Mouse (Mus musculus): ENCODE data around the gene Ldb3. TPM values are rescaled to one million over a fixed set of nuclear protein-coding genes. Genes with fewer than 3 reads are reported as not detected.

Gene Ldb3
- total RNA-seq, 2 experiments from 2014 or later: 2.5 to 2.6 TPM

DNA sequence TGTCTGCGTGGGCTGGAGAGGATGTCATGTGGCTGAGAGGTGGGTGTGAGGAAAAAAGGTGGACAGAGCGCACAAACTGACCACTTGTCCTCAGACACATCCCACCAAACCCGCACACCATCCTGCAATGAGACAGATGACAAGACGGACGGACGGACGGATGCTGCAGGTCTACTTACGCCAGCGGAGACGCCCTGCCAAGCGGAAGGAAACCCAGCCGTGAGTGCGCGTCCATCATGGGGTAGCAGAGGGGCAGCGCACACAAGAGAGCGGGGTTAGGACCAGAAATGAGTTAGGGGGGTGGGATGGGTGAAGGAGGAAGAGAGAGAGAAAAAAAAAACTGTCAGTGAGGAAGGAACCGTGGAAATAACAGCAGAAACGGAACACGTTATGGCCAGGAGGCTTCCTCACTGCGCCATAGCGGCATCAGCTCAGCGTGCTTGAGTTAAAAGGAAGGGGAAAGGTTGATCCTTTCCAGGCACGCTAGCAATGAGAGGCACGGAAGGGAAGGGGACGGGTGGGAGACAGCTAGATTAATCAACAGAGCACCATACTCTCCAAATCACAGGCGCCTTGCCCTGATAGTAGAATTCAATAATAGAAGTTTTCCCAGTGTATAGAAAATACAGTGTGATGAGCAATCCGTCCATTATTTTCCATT, 18.8 kb downstream of the Ldb3 start:
- no peak for TF ChIP-seq CTCF (IDR thresholded peaks at IDR 0.05)
- DNase-seq (ENCODE audit: extremely low spot score in 1 of 2, low spot score in 2 of 2): no peak
- H3K4me3 ChIP-seq: peak overlapping the region; percentile 43
- intact Hi-C loops (cut with DNase I): loop anchor here (1.0 to 2.0 kb wide), 4 partner anchors 111 to 489 kb away; no protein-coding TSS in a partner anchor
- peak overlapping the region; percentile 61; the same call in 1 of the 2 replicates for H3K27ac ChIP-seq

DNA sequence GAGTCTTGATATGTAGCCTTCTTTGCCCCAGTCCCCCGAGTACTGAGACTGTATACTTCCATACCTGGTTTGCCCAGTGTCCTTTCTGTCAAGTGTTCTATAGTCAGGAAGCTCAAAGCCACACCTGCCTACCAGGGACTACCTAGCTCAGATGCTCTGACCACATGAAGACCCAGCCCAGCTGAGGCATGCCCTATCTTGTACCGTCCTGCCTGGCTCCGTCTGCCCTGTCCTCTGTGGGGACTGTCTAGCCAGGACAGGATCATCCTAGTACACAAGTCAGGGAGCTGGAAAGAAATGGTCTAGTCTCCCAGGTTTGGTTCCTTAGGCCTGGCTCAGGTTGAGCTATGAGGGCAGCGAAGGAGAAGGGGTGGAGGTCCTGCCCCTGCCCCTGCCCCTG, 19.9 kb downstream of the Ldb3 start:
- TF ChIP-seq CTCF (IDR thresholded peaks at IDR 0.05): no peak
- intact Hi-C loops (cut with DNase I): loop anchor here (2.0 kb wide), 1 partner anchor 488 kb away; no protein-coding TSS in a partner anchor
- Histone ChIP-seq H3K4me3 (no peak overlapping the region), H3K27ac (no peak overlapping the region)
- DNase-seq (ENCODE audit: extremely low spot score in 1 of 2, low spot score in 2 of 2): no peak

DNA sequence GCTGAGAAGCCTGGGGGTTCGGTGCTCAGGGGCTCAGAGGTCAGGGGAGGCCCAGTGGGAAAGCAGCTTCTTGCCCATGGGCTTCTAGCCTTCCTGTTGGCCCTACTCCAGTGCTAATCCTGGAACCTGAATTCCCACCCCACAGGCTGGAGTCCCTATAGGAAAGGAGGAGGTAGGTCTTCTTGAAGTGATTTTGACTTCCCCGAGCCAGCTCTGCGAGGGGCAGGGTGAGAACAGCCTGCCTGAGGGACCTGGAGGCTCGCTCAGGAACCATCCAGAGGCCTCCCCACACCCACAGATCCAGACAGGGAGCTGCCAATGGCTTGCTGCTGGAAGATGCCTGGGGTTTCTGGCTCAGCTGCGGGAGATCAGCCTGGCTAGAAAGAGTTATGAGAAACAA, 20.8 kb downstream of the Ldb3 start:
- no peak overlapping the region for H3K27ac ChIP-seq
- no peak for DNase-seq (ENCODE audit: extremely low spot score in 1 of 2, low spot score in 2 of 2)
- intact Hi-C loops (cut with DNase I): loop anchor here (2.0 kb wide), 1 partner anchor 487 kb away; no protein-coding TSS in a partner anchor
- TF ChIP-seq CTCF (IDR thresholded peaks at IDR 0.05): no peak
- no peak overlapping the region for H3K4me3 ChIP-seq

DNA sequence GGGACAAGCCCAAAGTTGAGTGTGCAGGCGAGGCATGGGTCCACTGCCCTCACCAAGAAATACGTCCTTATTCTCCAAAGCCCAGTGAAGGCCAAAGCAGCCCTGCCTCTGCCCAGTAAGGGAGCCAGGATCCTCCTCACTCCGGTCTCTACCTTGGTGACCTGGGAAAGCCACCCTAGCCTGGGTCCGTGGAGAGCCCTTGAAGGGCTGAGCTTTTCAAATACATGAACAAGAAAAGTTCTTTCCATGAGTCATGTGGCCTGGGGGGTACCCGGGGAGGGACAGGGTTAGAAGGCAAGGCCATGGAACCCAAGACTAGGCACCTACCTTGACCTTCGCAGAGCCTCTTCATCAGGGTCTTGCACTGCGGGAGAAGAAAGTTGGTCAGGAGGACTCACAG, 22.0 kb downstream of the Ldb3 start:
- Histone ChIP-seq H3K27ac (no peak overlapping the region), H3K4me3 (no peak overlapping the region)
- TF ChIP-seq CTCF (IDR thresholded peaks at IDR 0.05): no peak
- intact Hi-C loops (cut with DNase I): no loop called here
- no peak for DNase-seq (ENCODE audit: extremely low spot score in 1 of 2, low spot score in 2 of 2)

DNA sequence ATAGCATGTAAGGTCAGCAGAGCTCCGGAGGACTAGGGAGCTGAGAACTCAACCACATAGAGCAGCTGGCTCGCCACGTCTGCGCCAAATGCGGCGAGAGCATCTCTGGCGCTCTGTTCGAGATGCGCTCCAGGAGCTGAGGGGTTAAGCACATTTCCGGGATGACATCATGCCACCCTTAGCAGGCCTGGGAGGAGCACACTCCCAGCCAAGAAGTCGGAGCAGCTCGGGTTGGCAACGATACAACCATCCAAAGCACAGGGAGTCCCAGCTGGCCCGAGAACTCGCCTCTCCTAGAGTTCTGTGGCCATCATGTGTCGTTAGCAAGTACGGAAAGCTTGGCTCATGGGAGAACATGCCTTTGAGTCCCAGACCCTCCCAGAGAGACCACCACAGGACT, 22.8 kb downstream of the Ldb3 start:
- no peak overlapping the region for H3K4me3 ChIP-seq
- DNase-seq (ENCODE audit: extremely low spot score in 1 of 2, low spot score in 2 of 2): no peak
- intact Hi-C loops (cut with DNase I): no loop called here
- TF ChIP-seq CTCF (IDR thresholded peaks at IDR 0.05): no peak
- H3K27ac ChIP-seq: no peak overlapping the region

DNA sequence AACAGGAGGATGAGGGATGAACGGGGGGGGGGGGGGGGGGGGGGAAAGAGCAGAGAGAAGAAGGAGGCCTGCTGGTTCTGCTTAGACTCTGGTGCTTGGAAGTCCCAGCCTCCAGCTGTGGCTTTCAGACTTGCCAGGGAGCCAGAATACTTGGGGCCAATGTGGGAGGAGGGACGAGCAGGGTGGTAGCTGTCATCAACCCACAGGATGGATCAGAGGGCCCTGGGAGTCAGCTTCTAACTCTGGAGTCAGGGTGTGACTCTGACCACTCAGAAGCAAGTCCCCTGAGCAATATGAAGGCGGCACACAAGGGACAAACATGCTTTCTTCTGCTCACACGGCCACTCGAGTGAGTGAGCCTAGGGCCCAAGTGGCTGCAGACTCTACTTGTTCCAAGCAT, 23.8 kb downstream of the Ldb3 start:
- DNase-seq (ENCODE audit: extremely low spot score in 1 of 2, low spot score in 2 of 2): no peak
- intact Hi-C loops (cut with DNase I): no loop called here
- no peak overlapping the region for H3K27ac ChIP-seq
- H3K4me3 ChIP-seq: no peak overlapping the region
- TF ChIP-seq CTCF (IDR thresholded peaks at IDR 0.05): no peak

DNA sequence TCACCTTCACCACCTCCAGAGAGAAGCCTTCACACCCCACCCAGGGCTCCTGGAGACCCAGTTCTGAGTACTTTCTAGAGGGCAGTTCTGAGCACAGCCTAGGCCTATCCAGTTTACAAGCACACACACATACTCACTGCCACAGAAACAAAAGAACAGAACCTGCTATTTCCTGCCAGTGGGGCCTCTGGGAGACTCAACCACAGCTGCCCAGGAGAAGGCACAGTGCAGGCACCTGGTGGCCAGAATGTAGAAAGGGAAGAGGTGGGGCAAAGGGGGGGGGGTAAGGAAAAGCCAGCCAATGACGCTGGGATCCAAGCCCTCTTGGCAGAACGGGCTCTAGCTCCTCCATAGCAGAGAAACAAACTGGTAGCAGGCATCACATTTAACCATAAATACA, 26.1 kb downstream of the Ldb3 start:
- Histone ChIP-seq H3K27ac (no peak overlapping the region), H3K4me3 (no peak overlapping the region)
- DNase-seq (ENCODE audit: extremely low spot score in 1 of 2, low spot score in 2 of 2): no peak
- intact Hi-C loops (cut with DNase I): no loop called here
- no peak for TF ChIP-seq CTCF (IDR thresholded peaks at IDR 0.05)

DNA sequence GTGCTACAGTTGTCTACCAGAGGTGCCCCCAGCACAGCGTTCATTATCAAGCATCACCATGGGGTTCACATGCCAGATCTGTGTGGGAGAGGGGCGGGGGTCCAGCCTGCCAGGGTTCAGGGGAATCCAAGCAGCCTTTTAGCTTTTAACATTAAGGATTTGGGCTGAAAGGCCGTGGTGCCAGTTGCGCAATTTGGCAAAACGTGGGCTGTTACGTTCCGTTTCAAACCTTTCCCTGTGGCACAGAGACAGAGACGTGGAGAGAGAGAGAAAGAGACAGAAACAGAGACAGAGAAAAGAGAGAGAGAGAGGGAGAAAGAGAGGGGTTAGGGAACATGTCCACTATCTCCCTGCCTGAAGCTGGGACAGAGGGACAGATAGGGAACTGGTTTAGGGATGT, 26.8 kb downstream of the Ldb3 start:
- intact Hi-C loops (cut with DNase I): no loop called here
- no peak overlapping the region for H3K27ac ChIP-seq
- DNase-seq (ENCODE audit: extremely low spot score in 1 of 2, low spot score in 2 of 2): no peak
- no peak for TF ChIP-seq CTCF (IDR thresholded peaks at IDR 0.05)
- no peak overlapping the region for H3K4me3 ChIP-seq

DNA sequence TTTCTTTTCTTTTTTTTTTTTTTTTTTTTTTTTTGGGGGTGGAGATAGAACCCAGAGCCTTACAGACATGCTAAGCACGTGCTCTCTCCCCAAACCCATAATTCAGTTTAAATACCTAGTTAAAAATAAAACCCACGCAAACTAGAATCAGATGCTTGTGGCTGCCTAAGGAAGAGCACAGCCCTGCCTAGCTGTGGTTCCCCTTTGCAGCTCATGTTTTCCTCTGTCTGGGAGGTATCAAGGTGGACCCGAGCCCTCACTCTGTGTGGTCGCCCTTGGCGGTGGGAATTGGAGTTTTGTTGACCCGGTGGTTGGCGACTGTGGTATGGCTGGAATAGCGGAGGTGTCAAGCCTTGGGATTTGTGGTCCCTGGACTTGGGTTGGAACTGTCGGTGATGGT, 29.5 kb downstream of the Ldb3 start:
- DNase-seq (ENCODE audit: extremely low spot score in 1 of 2, low spot score in 2 of 2): no peak
- intact Hi-C loops (cut with DNase I): no loop called here
- no peak for TF ChIP-seq CTCF (IDR thresholded peaks at IDR 0.05)
- Histone ChIP-seq H3K27ac (no peak overlapping the region), H3K4me3 (no peak overlapping the region)

DNA sequence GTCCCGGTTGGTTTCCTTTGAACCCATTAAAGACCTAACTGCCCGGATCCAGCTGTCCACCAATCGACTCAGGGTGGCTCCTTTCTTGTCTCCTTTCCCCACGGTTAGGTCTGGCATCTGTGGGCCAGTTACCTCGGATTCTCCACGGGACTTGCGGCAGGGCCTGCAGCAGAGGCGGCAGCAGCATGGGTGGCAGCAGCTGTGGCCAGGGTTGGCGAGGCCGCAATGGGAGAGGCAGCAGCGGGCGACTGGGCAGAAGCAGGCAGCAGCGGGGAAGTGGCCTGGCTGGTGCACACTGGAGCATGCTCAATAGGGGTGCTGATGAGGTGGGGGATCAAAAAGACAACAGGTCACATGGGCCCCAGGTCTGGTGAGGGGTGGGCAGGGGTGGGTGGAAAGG, 33.3 kb downstream of the Ldb3 start:
- intact Hi-C loops (cut with DNase I): no loop called here
- no peak overlapping the region for H3K4me3 ChIP-seq
- no peak for DNase-seq (ENCODE audit: extremely low spot score in 1 of 2, low spot score in 2 of 2)
- H3K27ac ChIP-seq: no peak overlapping the region
- TF ChIP-seq CTCF (IDR thresholded peaks at IDR 0.05): no peak

DNA sequence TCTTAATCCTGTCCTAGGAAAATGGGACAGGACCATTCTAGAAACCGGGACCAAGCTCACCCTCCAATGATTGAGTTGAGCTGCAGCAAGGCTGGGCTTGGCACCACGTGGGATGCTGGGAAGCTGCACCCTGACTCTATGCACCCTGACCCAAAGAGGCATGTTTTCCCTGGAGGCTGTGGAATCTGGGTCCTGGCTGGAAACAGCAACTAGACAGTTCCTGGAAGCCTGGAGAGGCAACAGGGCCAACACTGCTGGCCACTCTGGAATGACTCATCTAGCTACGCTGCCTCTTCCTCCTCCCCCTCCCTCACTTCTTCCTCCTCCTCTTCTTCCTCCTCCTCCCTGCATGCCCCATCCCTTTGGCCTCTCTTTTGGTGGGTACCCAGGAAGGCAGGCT, 34.4 kb downstream of the Ldb3 start:
- no peak overlapping the region for H3K4me3 ChIP-seq
- DNase-seq (ENCODE audit: extremely low spot score in 1 of 2, low spot score in 2 of 2): no peak
- no peak overlapping the region for H3K27ac ChIP-seq
- TF ChIP-seq CTCF (IDR thresholded peaks at IDR 0.05): no peak
- intact Hi-C loops (cut with DNase I): no loop called here

DNA sequence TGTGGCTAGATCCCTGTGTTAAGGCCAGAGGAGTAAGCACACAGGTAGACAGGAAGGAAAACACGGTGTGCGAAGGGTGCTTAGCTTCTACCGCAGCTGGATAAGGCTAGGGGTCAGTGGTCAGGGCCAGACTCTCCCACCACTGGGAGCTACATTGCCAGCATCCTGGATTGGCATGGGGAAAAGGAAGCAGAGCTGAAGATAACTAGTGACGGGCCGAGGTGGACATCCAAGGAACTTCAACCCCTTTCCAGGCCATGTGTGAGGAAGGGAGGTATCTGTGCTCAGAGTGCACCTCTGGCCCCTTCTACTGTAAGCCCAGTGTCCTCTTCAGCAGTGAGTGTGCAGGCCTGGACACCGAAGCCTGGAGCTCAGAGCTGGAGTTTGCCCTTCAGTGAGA, 35.0 kb downstream of the Ldb3 start:
- intact Hi-C loops (cut with DNase I): no loop called here
- H3K27ac ChIP-seq: no peak overlapping the region
- no peak overlapping the region for H3K4me3 ChIP-seq
- no peak for DNase-seq (ENCODE audit: extremely low spot score in 1 of 2, low spot score in 2 of 2)
- no peak for TF ChIP-seq CTCF (IDR thresholded peaks at IDR 0.05)

DNA sequence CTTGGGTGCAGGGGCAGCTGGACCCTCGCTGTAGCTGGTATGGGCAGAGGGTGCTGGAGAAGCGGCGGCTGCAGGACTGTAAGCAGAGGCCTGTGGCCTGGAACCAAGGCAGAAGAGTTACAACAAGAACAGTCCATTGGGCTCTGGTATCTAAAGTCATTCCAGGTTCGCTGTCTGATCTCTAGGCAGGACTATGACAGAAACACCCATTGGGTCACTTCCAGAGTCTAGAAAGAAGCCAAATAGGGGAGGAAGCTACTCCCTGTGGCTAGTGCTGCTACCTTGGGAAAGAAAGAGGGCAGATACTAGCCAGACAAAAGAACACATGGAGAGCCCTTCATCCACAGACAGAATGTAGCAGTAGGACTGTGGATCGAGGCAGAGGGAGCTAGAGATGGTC, 36.3 kb downstream of the Ldb3 start:
- intact Hi-C loops (cut with DNase I): no loop called here
- no peak overlapping the region for H3K4me3 ChIP-seq
- no peak for TF ChIP-seq CTCF (IDR thresholded peaks at IDR 0.05)
- no peak overlapping the region for H3K27ac ChIP-seq
- no peak for DNase-seq (ENCODE audit: extremely low spot score in 1 of 2, low spot score in 2 of 2)

Data from left cerebral cortex, adult 2 months (tissue).